Mouse (Mus musculus) myocyte (in vitro differentiated cells): ENCODE results near the gene Zbtb9. TPM values are rescaled to one million over a fixed set of nuclear protein-coding genes. Genes with fewer than 3 reads are reported as not detected.

Experiments
- H3K27me3 ChIP-seq: one replicate; pipeline ENCODE4 v1.6.1; 2011; ENCODE audit not compliant: control insufficient read depth, insufficient read depth, insufficient read length
- H3K36me3 ChIP-seq: one replicate; pipeline ENCODE4 v1.6.1; 2011; ENCODE audit not compliant: control insufficient read depth, insufficient read depth
- H3K4me2 ChIP-seq: one replicate; pipeline ENCODE4 v1.6.1; 2011; ENCODE audit warnings: low read depth, control low read depth
- H3K4me3 ChIP-seq: one replicate; pipeline ENCODE4 v1.5.1; 2011; ENCODE audit warnings: mild to moderate bottlenecking, control low read depth, moderate library complexity
- H3K79me2 ChIP-seq: one replicate; pipeline ENCODE4 v1.6.1; 2011; ENCODE audit not compliant: control insufficient read depth, insufficient read depth
- H3ac ChIP-seq: one replicate; pipeline ENCODE4 v1.6.1; 2011; ENCODE audit not compliant: control insufficient read depth, insufficient read length
- CEBPB ChIP-seq: IDR thresholded peaks from 2 replicates; pipeline ENCODE4 v1.6.1; 2011; ENCODE audit warnings: mild to moderate bottlenecking, moderate library complexity; ENCODE audit not compliant: poor library complexity, insufficient read depth, severe bottlenecking
- E2F4 ChIP-seq: IDR thresholded peaks from one replicate; pipeline ENCODE4 v1.6.1; 2011; ENCODE audit warnings: mild to moderate bottlenecking, control low read depth, moderate library complexity; ENCODE audit not compliant: insufficient read depth
- MAX ChIP-seq: IDR thresholded peaks from one replicate; pipeline ENCODE4 v1.6.1; 2011; ENCODE audit warnings: low read depth, mild to moderate bottlenecking, control low read depth
- MYOD1 ChIP-seq, 3 experiments: IDR thresholded peaks; one replicate each; pipeline ENCODE4 v1.6.1; 2011; ENCODE audit warnings: control low read depth in 2 of 3, low read depth in 2 of 3, mild to moderate bottlenecking in 2 of 3, moderate library complexity in 1 of 3; ENCODE audit not compliant: insufficient read length in 2 of 3, control insufficient read depth in 1 of 3
- MYOG ChIP-seq, 3 experiments: IDR thresholded peaks; one replicate each; pipeline ENCODE4 v1.6.1; 2011; ENCODE audit warnings: control low read depth in 2 of 3, low read depth in 2 of 3, mild to moderate bottlenecking in 2 of 3; ENCODE audit not compliant: insufficient read length in 2 of 3, control insufficient read depth in 1 of 3, insufficient read depth in 1 of 3
- POLR2A ChIP-seq: IDR thresholded peaks from one replicate; pipeline ENCODE4 v1.6.1; 2011; ENCODE audit warnings: low read depth, mild to moderate bottlenecking, control low read depth, moderate library complexity; ENCODE audit not compliant: insufficient read length
- POLR2AphosphoS2 ChIP-seq: IDR thresholded peaks from one replicate; pipeline ENCODE4 v1.6.1; 2011; ENCODE audit warnings: low read depth, control low read depth; ENCODE audit not compliant: insufficient read length
- REST ChIP-seq: IDR thresholded peaks from one replicate; pipeline ENCODE4 v1.6.1; 2011; ENCODE audit warnings: mild to moderate bottlenecking, control low read depth, moderate library complexity; ENCODE audit not compliant: insufficient read depth, insufficient read length
- SRF ChIP-seq: IDR thresholded peaks from one replicate; pipeline ENCODE4 v1.6.1; 2011; ENCODE audit warnings: low read depth; ENCODE audit not compliant: control insufficient read depth, insufficient read length
- TCF12 ChIP-seq: IDR thresholded peaks from one replicate; pipeline ENCODE4 v1.6.1; 2011; ENCODE audit warnings: mild to moderate bottlenecking, control low read depth; ENCODE audit not compliant: poor library complexity, insufficient read depth, severe bottlenecking
- TCF3 ChIP-seq: IDR thresholded peaks from one replicate; pipeline ENCODE4 v1.6.1; 2011; ENCODE audit warnings: low read depth, control low read depth; ENCODE audit not compliant: insufficient read length
- USF1 ChIP-seq: IDR thresholded peaks from one replicate; pipeline ENCODE4 v1.6.1; 2011; ENCODE audit warnings: low read depth, mild to moderate bottlenecking, control low read depth, moderate library complexity
- polyA plus RNA-seq: library from polyadenylated mRNA; unstranded; fragments of >200 nt; fragmentation: generic; extraction: Trizol; gene quantifications from one replicate; pipeline ENCODE4 v1.2.1, GENCODE M21; 2012; ENCODE audit warnings: missing spikeins

Zbtb9 gene
- polyA plus RNA-seq, 1 experiment = 8.8 TPM

DNA sequence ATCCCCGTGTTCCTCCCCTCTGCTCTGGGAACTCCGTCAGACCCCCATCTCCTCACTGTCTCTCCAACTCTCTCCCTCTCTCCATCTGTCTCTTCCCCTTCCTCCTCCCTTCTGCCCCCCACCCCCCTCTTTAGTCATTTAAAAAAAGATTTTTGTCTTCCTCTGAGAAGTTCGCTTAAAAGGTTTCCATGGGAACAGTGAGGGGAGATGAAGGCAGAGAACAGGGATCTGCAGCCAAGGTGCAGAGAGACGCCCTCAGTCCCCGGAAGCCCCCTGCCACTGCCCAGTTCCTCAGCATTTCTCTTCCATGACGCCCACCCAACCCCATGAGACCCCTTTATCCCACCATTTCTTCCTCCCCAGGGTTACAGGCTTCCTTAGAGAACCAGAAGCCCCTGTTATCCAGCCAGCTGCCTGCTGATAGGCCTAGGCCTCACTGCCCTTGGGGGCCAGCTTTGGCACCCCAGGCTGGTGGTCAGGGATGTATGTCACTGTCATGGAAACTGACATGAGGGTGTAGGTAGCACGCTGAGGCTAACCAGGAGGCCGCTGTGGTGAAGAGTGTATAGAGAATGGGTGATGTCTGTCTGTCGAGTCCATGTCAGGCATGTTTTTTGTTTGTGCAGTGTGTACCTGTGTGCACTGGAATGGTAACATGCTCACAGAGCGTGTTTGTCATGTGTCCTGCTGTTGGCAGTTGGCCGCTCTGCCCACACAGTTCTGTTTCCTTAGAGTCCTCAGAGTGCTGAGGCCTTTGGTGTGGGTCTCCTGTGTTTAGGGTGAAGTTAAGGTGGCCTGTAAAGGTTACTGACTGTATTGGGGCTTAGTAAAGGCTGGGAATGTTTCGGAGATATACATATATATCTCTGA lies 25.5 kb upstream of the Zbtb9 start:
- no peaks in the 10 kb centered on the region for H3K36me3 ChIP-seq
- H3K27me3 ChIP-seq = no peaks in the 10 kb centered on the region
- no peak overlapping the region for H3K4me2 ChIP-seq
- TF ChIP-seq REST (no peak), POLR2A (no peak), MYOD1 (IDR thresholded peaks at IDR 0.05; ENCODE audit: control insufficient read depth in 1 of 3, insufficient read length in 2 of 3, low read depth in 2 of 3) (no peak), TCF12 (no peak), USF1 (no peak), CEBPB (no peak), MAX (no peak), TCF3 (no peak), MYOG (IDR thresholded peaks at IDR 0.05; ENCODE audit: control insufficient read depth in 1 of 3, insufficient read depth in 1 of 3, insufficient read length in 2 of 3, low read depth in 2 of 3) (no peak), E2F4 (no peak)
- no peak overlapping the region for H3ac ChIP-seq
- no peaks in the 10 kb centered on the region for H3K79me2 ChIP-seq
- peak overlapping the region; percentile 25 for H3K4me3 ChIP-seq

DNA sequence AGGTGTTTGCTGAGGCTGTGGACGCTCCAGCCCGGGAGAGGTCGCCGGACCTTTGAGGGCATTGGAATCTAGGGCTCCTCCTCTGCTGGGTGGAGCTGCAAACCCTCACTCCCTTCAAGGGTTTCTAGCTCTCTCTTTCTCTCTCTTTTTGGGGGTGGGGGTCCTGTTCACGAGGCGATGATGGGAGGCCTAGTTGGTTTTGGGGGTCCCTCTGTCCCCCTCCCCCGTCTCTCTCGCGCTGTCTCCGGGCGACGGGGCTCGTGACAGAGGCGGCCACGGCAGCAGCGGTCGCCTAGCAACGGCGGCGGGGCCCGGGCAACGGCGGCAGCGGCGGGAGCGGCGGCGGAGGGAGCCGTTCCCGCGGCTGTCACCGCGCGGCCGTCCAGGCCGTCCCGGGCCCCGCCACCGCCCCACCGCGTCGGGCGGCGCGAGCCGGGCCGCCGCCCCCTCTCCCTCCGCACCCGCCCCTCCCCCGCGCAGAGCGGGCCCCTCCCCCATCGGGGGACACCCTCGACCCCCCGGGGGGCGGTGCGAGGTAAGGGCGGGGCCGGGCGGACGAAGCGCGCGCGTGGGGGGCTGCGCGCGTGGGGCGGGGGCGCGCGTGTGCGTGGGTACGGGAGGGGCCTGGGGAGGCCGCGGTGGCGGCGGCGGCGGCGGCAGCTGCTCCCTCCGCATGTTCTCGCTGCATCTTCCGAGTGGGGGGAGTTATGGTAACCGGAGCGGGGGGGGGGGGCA lies 24.5 kb upstream of the Zbtb9 start:
- TF ChIP-seq SRF (no peak), MYOD1 (IDR thresholded peaks at IDR 0.05; ENCODE audit: control insufficient read depth in 1 of 3, insufficient read length in 2 of 3, low read depth in 2 of 3) (peak in 1 of 3 experiments; percentile 56), REST (no peak), E2F4 (no peak), TCF12 (no peak), MAX (no peak), POLR2AphosphoS2 (no peak), USF1 (no peak), CEBPB (no peak), MYOG (IDR thresholded peaks at IDR 0.05; ENCODE audit: control insufficient read depth in 1 of 3, insufficient read depth in 1 of 3, insufficient read length in 2 of 3, low read depth in 2 of 3) (peak in 1 of 3 experiments; percentile 12), POLR2A (no peak), TCF3 (no peak)
- peak overlapping the region; percentile 25 for H3K4me3 ChIP-seq
- no peaks in the 10 kb centered on the region for H3K27me3 ChIP-seq
- H3K36me3 ChIP-seq = no peaks in the 10 kb centered on the region
- H3K79me2 ChIP-seq = no peaks in the 10 kb centered on the region
- H3K4me2 ChIP-seq = peak overlapping the region; percentile 70
- H3ac ChIP-seq = no peak overlapping the region

DNA sequence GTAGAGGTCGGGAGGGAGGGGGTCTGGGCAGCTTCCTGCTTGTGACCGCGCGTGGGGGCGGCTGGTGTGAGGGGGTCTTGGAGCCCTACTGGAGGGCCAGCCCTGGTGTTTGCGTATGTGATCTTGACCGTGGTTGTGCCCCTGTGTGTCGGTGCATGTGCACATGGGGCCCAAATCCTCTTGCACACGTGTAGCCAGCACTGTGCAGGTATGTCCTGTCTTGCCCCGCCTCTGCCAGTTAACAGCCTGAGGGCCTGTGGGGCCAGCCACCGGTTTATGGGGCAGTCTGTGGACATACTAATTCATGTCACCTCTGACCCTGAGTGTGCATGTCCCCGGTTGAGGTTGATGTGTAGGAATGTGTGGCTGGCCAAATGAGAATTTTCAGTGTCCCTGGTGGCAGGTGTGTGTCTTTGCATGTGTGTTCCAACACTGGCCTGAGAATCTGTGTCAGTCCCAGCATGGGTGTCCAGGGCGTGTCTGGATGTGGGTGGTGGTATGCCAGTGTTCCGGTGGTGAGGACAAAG lies 23.9 kb upstream of the Zbtb9 start:
- Histone ChIP-seq H3K4me3 (peak overlapping the region; percentile 25), H3ac (no peak overlapping the region)

DNA sequence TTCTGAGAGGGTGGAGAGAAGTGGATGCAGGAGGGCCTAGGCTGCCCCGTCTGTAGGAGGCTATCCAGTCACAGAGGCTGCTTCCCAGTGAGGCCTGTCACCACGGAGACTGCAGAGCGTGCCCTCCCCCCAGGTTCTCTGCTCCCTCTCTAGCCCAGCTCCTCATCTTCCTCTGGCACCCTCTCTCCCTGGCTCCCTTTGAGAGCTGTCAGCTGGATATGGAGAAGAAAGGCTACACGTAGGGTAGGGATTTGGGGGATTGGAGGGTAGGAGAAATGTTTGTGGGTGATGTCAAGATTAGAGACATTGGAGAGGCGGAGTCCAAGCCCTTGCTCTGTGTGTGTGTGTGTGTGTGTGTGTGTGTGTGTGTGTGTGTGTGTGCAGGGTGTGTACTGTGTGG lies 23.1 kb upstream of the Zbtb9 start:
- no peaks in the 10 kb centered on the region for H3K27me3 ChIP-seq
- no peaks in the 10 kb centered on the region for H3K36me3 ChIP-seq
- no peak for TF ChIP-seq SRF
- no peak for TF ChIP-seq MYOG (IDR thresholded peaks at IDR 0.05; ENCODE audit: control insufficient read depth in 1 of 3, insufficient read depth in 1 of 3, insufficient read length in 2 of 3, low read depth in 2 of 3)
- no peak for TF ChIP-seq TCF3
- no peak for TF ChIP-seq E2F4
- no peak overlapping the region for H3K4me3 ChIP-seq
- no peak overlapping the region for H3K4me2 ChIP-seq
- no peaks in the 10 kb centered on the region for H3K79me2 ChIP-seq
- H3ac ChIP-seq = no peak overlapping the region

More for the DNA sequence above, 23.9 kb upstream of the Zbtb9 start:
- no peaks in the 10 kb centered on the region for H3K36me3 ChIP-seq
- no peaks in the 10 kb centered on the region for H3K27me3 ChIP-seq
- peak overlapping the region; percentile 48 for H3K4me2 ChIP-seq
- no peaks in the 10 kb centered on the region for H3K79me2 ChIP-seq
- TF ChIP-seq MYOG (IDR thresholded peaks at IDR 0.05; ENCODE audit: control insufficient read depth in 1 of 3, insufficient read depth in 1 of 3, insufficient read length in 2 of 3, low read depth in 2 of 3) (peak in 1 of 3 experiments; percentile 50), MYOD1 (IDR thresholded peaks at IDR 0.05; ENCODE audit: control insufficient read depth in 1 of 3, insufficient read length in 2 of 3, low read depth in 2 of 3) (peak in 1 of 3 experiments; percentile 40), POLR2A (no peak)

DNA sequence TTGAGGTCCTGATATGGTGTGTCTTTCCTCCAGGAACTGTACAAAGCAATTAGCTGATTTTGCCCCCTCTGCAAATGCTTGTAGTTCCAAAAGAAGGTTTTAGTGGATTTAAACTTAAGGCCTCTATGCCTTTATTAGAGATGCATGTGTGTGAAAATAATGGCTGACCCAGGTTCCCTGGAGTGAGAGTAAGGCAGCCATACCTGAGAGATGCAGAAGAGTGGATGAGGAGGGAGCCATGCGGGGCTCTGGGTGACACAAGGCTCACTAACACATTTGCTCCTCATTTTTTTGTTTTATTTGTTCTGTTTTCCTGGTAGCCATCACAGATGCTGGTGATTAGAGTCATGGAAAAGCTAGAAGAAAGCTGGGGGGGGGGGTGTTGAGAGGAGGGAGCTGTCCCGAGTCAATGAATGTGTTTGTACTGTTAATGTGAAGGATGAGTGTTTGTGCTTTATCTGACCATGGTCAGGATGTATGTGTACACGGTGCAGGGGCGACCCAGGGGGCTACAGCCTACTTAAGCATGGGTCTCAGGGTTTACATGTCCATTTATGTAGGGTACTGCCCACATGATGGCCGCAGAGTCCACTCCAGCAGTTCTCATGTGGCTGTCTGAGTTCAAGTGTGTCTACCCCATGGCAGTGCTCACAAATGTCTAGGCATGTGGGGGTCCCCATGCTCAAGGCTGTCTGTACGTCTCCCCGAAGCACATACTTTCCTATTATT lies 22.2 kb upstream of the Zbtb9 start:
- Histone ChIP-seq H3K27me3 (no peaks in the 10 kb centered on the region), H3K79me2 (no peaks in the 10 kb centered on the region), H3ac (no peak overlapping the region), H3K4me2 (no peak overlapping the region), H3K36me3 (no peaks in the 10 kb centered on the region), H3K4me3 (no peak overlapping the region)
- TF ChIP-seq MAX = no peak
- TF ChIP-seq MYOD1 (IDR thresholded peaks at IDR 0.05; ENCODE audit: control insufficient read depth in 1 of 3, insufficient read length in 2 of 3, low read depth in 2 of 3) = no peak
